Mouse (Mus musculus) liver, embryonic 13.5 days (tissue): Measurements from ENCODE around the gene Snap23. TPM values are rescaled to one million over a fixed set of nuclear protein-coding genes. Genes with fewer than 3 reads are reported as not detected.

Experiments used
- ATAC-seq: fragments of 200-750 bp; cut with Nextera tagmentation; 2 replicates; pipeline ENCODE4 v1.8.0; 2017; ENCODE audit warnings: low read depth, mild to moderate bottlenecking, moderate number of reproducible peaks, moderate library complexity
- DNase-seq: peaks from one replicate; pipeline ENCODE4 v3.0.0; 2022
- H3K27ac ChIP-seq: fragments of 300-500 bp; sonication (generic); 2 replicates; pipeline ENCODE4 v1.5.1; 2015; ENCODE audit warnings: moderate library complexity, mild to moderate bottlenecking, inconsistent platforms
- H3K27me3 ChIP-seq: fragments of 300-500 bp; sonication (generic); 2 replicates; pipeline ENCODE4 v1.6.1; 2015; ENCODE audit warnings: mild to moderate bottlenecking, inconsistent platforms
- H3K36me3 ChIP-seq: fragments of 300-500 bp; sonication (generic); 2 replicates; pipeline ENCODE4 v1.6.1; 2015; ENCODE audit warnings: mild to moderate bottlenecking, inconsistent platforms
- H3K4me1 ChIP-seq: fragments of 300-500 bp; sonication (generic); replicated peaks from 2 replicates; pipeline ENCODE4 v1.6.1; 2015; ENCODE audit warnings: inconsistent platforms
- H3K4me2 ChIP-seq: fragments of 300-500 bp; sonication (generic); 2 replicates; pipeline ENCODE4 v1.6.1; 2015; ENCODE audit warnings: inconsistent platforms, mild to moderate bottlenecking, moderate library complexity
- H3K4me3 ChIP-seq: fragments of 300-500 bp; sonication (generic); replicated peaks from 2 replicates; pipeline ENCODE4 v1.5.1; 2015; ENCODE audit warnings: mild to moderate bottlenecking, inconsistent platforms
- H3K9ac ChIP-seq: fragments of 300-500 bp; sonication (generic); 2 replicates; pipeline ENCODE4 v1.6.1; 2015; ENCODE audit warnings: mild to moderate bottlenecking, inconsistent platforms
- H3K9me3 ChIP-seq: fragments of 300-500 bp; sonication (generic); replicated peaks from 2 replicates; pipeline ENCODE4 v1.6.1; 2016; ENCODE audit warnings: inconsistent platforms
- WGBS: fragments of 180-500 bp; shearing (Covaris S2); methylation state at CpG from one replicate; pipeline ENCODE4 v1.1.7; 2015; ENCODE audit not compliant: insufficient replicate concordance; 5-methylcytosine and 5-hydroxymethylcytosine counted together
- polyA plus RNA-seq: library from polyadenylated mRNA; unstranded; fragments of >200 nt; fragmentation: Nextera tagmentation; extraction: Ambion mirVana; gene quantifications from 2 replicates; pipeline ENCODE4 v1.2.1, GENCODE M21; 2015

The Snap23 gene
- polyA plus RNA-seq, 1 experiment from 2014 or later = 31.3 TPM

DNA sequence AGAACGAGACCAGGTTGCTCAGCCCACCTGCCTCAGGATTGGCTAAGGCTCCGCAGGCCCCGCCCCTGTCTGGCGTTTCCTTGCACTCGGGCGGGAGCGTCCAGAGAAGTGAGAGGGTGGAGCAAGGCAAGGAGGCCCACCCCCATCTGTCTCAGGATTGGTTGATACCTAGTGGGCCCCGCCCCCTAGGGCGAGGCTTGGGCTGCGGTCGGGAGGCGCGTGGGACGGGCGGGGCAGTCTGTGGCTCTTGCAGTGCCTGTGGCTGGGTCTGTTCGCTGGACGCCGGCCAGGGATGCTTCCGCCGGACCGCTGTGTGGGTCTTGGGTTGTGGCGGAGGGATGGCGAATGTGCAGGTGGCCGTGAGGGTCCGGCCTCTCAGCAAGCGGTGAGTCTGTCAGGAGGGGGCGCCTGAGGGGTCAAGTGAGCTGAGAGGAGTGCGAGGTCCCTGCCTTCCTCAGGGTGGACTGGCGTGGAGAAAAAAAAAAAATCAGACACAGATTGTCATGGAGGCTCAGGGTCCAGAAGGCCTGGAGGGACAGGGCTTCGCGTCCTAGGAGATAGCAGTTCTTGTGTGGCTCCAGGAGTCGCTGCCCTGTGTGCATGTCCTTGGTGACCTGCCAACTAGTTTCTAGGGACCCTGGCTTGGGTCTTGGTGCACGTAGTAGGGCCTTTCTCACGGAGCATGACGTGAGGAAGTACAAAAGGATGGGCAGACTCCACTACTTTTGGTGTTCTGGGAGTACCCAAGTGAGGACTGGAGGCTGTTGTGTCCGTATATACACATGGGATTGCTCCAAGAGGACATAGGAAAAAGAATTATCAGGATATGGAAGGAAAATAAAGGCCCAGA is 61.6 kb downstream of the Snap23 start, which contains the start of gene Stard9:
Gene Stard9 (plus strand): TSS at position 236 of the 850 bp plus-strand sequence.
- peak within 1 kb of the TSS; percentile 50 for H3K9ac ChIP-seq
- peaks cover 19% of the 10 kb centered on the region for H3K27me3 ChIP-seq
- peak within 1 kb of the TSS; percentile 86 for H3K4me2 ChIP-seq
- H3K36me3 ChIP-seq = no peaks in the 10 kb centered on the region
- peak within 1 kb of the TSS; percentile 60 for H3K4me3 ChIP-seq
- no peak within 1 kb of the TSS; the same call in 1 of the 2 replicates for H3K27ac ChIP-seq
- peak; percentile 98 for DNase-seq
- H3K4me1 ChIP-seq = peaks cover 41% of the 10 kb centered on the region
- whole genome bisulfite sequencing = 3% methylated on average over 35 of the region's 36 CpGs
- peak; percentile 99 for ATAC-seq
- H3K9me3 ChIP-seq = no peaks in the 10 kb centered on the region

DNA sequence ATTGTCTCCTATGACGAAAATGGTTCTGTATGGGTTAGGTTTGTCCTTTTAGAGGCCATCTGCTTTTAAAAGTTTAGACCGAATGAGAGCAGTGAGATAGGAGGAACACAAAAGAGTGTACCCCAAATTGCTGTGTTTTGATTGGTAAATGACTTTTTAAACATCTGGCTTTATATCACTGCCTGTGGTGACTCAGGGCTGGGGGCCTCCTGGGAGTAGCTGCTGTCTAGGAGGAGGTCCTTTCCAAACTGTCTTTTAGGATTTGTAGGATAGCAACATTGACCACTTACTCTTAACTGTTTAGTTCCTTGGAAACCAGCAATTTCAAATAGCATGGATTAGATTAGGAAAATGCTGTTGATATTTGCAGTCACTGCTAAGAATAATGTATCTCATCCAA is 62.8 kb downstream of the Snap23 start:
- Histone ChIP-seq H3K9me3 (no peaks in the 10 kb centered on the region), H3K36me3 (peaks cover 4% of the 10 kb centered on the region; the same call in 1 of the 2 replicates), H3K27me3 (peaks cover 19% of the 10 kb centered on the region), H3K4me1 (peaks cover 41% of the 10 kb centered on the region), H3K4me3 (no peak overlapping the region), H3K27ac (no peak overlapping the region), H3K4me2 (peak overlapping the region; percentile 86), H3K9ac (no peak overlapping the region)
- WGBS = 49% methylated on average over 2 of the region's 2 CpGs
- ATAC-seq = no peak
- DNase-seq = no peak

DNA sequence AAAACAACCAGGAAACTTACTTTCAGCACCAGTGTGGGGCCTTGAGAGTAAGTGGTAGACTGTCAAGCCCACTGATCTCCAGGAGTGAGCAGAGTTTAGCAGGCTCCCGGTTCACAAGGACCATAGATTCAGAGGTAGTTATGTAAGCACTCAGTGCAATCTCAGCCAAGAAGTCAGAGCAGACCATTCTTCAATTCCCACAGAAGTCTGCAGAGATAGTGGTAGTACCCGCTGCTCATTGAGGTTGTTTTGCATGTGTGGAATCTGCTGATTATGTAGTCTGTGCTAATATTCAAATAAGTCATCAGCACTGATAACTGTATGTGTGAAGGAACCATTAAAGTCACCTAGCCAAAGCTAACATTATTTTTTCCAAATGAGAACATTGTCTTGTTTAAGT is 63.2 kb downstream of the Snap23 start:
- Histone ChIP-seq H3K36me3 (peaks cover 7% of the 10 kb centered on the region; the same call in 1 of the 2 replicates), H3K27ac (no peak overlapping the region), H3K9me3 (no peaks in the 10 kb centered on the region), H3K27me3 (peaks cover 19% of the 10 kb centered on the region), H3K4me1 (peaks cover 41% of the 10 kb centered on the region), H3K4me2 (peak overlapping the region; percentile 86), H3K9ac (no peak overlapping the region), H3K4me3 (no peak overlapping the region)
- ATAC-seq (no peak), DNase-seq (no peak)
- WGBS = 29% methylated on average over 2 of the region's 2 CpGs

DNA sequence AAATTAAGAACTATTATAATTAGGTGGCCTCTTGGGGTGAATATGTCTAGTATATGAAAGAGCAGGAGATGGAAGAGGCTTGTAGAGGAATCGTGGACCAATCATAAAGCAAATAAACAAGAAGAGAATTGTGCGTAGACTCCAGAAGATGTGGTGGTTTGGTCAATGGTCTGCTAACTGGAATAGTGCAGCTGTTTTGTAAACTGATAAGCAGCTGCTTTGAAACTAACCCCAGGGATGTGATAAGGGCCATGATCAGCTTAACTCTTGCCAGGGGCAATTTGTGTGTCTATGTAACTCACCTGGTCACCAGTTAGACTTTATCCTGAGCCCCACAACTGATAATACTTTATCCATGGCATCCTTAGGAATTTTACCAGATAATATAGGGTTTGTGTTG is 64.0 kb downstream of the Snap23 start:
- H3K4me2 ChIP-seq = peak overlapping the region; percentile 9; the same call in 1 of the 2 replicates
- 18% methylated on average over 2 of the region's 2 CpGs for WGBS
- H3K9me3 ChIP-seq = no peaks in the 10 kb centered on the region
- H3K9ac ChIP-seq = no peak overlapping the region
- peaks cover 7% of the 10 kb centered on the region; the same call in 1 of the 2 replicates for H3K36me3 ChIP-seq
- no peak for ATAC-seq
- peak; percentile 64 for DNase-seq
- H3K4me1 ChIP-seq = peaks cover 41% of the 10 kb centered on the region
- no peak overlapping the region for H3K4me3 ChIP-seq
- no peak overlapping the region for H3K27ac ChIP-seq
- peaks cover 19% of the 10 kb centered on the region for H3K27me3 ChIP-seq

DNA sequence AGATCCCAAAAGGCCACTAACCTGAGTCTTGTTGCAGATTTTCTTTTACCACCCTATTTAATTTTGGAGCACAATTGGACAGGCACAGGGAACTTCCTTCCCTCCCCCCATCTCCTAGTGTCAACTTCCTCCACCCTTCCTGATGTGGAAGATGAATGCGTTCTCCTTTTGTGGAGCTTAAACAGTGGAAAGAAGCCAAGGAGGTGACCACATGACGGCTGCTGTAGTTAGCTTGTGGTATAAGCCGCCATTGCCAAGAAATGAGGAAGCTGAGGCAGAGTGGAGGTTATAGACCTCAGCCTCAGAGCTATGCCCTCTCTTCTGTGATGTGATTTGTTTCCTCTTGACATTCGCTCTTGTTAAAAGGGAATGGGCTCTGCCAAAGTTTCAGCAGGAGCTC is 64.5 kb downstream of the Snap23 start:
- H3K4me2 ChIP-seq = peak overlapping the region; percentile 9
- no peak overlapping the region for H3K9ac ChIP-seq
- 18% methylated on average over 4 of the region's 4 CpGs for WGBS
- H3K27ac ChIP-seq = no peak overlapping the region
- no peaks in the 10 kb centered on the region for H3K9me3 ChIP-seq
- DNase-seq (no peak), ATAC-seq (no peak)
- H3K36me3 ChIP-seq = peaks cover 7% of the 10 kb centered on the region; the same call in 1 of the 2 replicates
- H3K4me1 ChIP-seq = peaks cover 41% of the 10 kb centered on the region
- peaks cover 19% of the 10 kb centered on the region for H3K27me3 ChIP-seq
- no peak overlapping the region for H3K4me3 ChIP-seq

DNA sequence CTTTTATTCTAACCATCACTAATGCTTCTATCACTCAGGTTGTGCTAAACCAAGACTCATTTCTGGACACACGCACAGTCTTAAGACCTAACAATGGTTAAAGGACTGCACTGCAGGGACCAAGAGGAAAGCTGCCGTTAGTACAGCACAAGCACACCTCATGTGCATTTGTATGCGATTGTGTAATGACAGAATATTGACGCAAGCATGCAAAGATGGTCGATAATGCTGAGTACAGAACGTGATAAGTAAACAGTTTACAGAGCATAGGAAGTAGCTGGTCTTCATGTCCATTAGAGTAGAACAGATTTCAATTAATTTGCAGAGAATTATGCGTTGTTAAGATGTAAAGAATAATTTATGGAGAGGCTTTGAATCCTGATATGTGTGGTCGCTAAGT is 73.4 kb downstream of the Snap23 start:
- H3K36me3 ChIP-seq = no peaks in the 10 kb centered on the region
- no peaks in the 10 kb centered on the region for H3K4me1 ChIP-seq
- no peaks in the 10 kb centered on the region for H3K9me3 ChIP-seq
- H3K27me3 ChIP-seq = 0 out of 2 replicates have a peak, but pooled peaks cover 4% of the 10 kb centered on the region
- ATAC-seq = no peak
- H3K27ac ChIP-seq = no peak overlapping the region
- H3K4me2 ChIP-seq = no peak overlapping the region
- WGBS = 75% methylated on average over 8 of the region's 8 CpGs
- DNase-seq = no peak
- no peak overlapping the region for H3K4me3 ChIP-seq
- no peak overlapping the region for H3K9ac ChIP-seq

DNA sequence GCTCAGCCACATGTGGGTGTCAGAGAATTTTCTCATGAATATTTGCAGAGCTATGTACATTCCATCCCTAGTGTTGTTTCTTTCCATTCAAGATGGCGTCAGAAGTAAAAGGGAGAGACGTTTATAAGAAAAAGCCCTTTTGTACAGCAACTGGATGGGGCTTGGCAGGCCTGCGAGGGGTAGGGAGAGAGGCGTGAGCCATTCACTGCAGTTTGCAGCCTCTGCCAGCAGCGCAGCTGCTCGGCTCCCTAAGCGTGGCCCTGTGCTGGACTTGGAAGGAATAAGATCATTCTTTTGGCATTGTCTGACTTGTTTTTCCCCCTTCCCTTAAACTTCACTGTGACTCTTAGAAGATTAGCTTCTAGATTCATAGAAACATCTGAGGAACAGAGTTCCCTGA is 76.4 kb downstream of the Snap23 start:
- Histone ChIP-seq H3K9me3 (no peaks in the 10 kb centered on the region), H3K4me3 (no peak overlapping the region), H3K4me2 (no peak overlapping the region), H3K9ac (no peak overlapping the region), H3K27ac (no peak overlapping the region), H3K27me3 (0 out of 2 replicates have a peak, but pooled peaks cover 4% of the 10 kb centered on the region), H3K36me3 (no peaks in the 10 kb centered on the region), H3K4me1 (no peaks in the 10 kb centered on the region)
- no peak for DNase-seq
- ATAC-seq = no peak
- 64% methylated on average over 7 of the region's 7 CpGs for WGBS

DNA sequence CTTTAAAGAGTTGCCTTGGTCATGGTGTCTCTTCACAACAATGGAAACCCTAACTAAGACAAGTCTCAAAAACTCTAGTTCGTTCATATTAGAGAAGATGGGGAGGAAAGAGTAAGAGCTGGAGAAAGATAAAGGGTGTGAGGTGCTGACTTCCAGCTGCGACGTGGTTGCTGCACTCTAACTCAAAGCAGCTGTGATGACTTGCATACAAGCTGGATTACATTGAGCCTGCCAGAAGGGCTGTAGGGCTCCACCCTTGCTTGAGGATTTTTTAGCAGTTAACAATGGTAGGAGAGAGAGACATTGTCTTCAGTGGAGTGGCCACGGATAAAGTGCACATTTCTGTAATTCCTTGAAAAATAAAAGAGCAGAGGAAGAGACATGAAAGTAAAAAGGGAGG is 79.3 kb downstream of the Snap23 start:
- no peak for ATAC-seq
- WGBS = 51% methylated on average over 4 of the region's 4 CpGs
- H3K27ac ChIP-seq = no peak overlapping the region

More for the DNA sequence above, 79.3 kb downstream of the Snap23 start:
- Histone ChIP-seq H3K9me3 (no peaks in the 10 kb centered on the region), H3K9ac (no peak overlapping the region), H3K4me3 (no peak overlapping the region), H3K4me2 (no peak overlapping the region), H3K4me1 (no peaks in the 10 kb centered on the region), H3K36me3 (no peaks in the 10 kb centered on the region), H3K27me3 (0 out of 2 replicates have a peak, but pooled peaks cover 4% of the 10 kb centered on the region)
- DNase-seq = no peak

Other genes starting within 250 kb of the Snap23 start
- 7.1 and 8.2 TPM in 2 replicates for gene Vps39, start 214.5 kb upstream of the Snap23 start, polyA plus RNA-seq
- gene Ganc, start 163.8 kb upstream of the Snap23 start, polyA plus RNA-seq = 4.9 and 5.5 TPM in 2 replicates
- gene Tmem87a, start 163.6 kb upstream of the Snap23 start, polyA plus RNA-seq = 4.0 and 6.2 TPM in 2 replicates
- gene Capn3, start 111.7 kb upstream of the Snap23 start, polyA plus RNA-seq = 5.7 and 6.1 TPM in 2 replicates
- gene Zfp106, start 3.8 kb upstream of the Snap23 start, polyA plus RNA-seq = 25.6 and 29.1 TPM in 2 replicates
- gene Haus2, start 41.7 kb downstream of the Snap23 start, polyA plus RNA-seq = 17.6 and 19.1 TPM in 2 replicates
- gene Lrrc57, start 41.8 kb downstream of the Snap23 start, polyA plus RNA-seq = 14.2 and 15.6 TPM in 2 replicates
- gene Stard9, start 61.5 kb downstream of the Snap23 start, polyA plus RNA-seq = 0.61 and 0.85 TPM in 2 replicates